Mouse (Mus musculus): ENCODE results near the gene Klhl20. TPM values are rescaled to one million over a fixed set of nuclear protein-coding genes. Genes with fewer than 3 reads are reported as not detected.
"Not testable (repeated sequence)": the region's sequence is repeated elsewhere in the genome, so short reads cannot be mapped to it uniquely, and the experiment has no call there.

Gene Klhl20
- 10 to 100 TPM; 13.7 to 17.8 TPM for total RNA-seq (2021)
- long read RNA-seq, experiment 1, full-length matches to known transcripts, result 2 of 5 reads
- long read RNA-seq, experiment 1, partial matches to known transcripts, result 3 of 5 reads
- long read RNA-seq, experiment 1, other reads (novel, unspliced or antisense), result 0 of 5 reads
- long read RNA-seq, experiment 2, full-length matches to known transcripts, result 5 of 6 reads
- long read RNA-seq, experiment 2, partial matches to known transcripts, result 0 of 6 reads
- long read RNA-seq, experiment 2, other reads (novel, unspliced or antisense), result 1 of 6 reads

- DNase-seq, result peak; percentile 96
Observed at GRCm38 (mm10) chr1:161130726-161131664, at the start of gene Klhl20. Klhl20 (minus strand) TSS chr1:161131511.

DNA sequence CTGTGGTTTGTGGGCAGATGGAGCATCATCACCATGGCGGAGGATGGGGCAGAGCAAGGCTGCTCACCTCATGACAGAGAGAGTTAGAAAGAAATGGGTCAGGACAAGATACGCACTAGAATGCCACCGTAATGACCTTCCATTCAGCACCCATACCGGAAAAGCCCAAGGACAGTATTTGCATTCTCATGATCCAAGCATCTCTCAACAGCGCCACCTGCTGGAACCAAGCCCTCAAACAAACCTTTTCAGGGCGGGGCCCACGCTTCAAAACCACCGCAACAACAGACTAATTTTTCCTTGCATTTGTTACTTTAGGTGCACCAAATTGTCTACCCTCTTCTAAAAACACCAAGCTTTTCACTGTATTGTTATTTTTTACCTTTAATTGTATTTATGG, 49.4 kb upstream of the Klhl20 start:
- peak; percentile 57 for DNase-seq

DNA sequence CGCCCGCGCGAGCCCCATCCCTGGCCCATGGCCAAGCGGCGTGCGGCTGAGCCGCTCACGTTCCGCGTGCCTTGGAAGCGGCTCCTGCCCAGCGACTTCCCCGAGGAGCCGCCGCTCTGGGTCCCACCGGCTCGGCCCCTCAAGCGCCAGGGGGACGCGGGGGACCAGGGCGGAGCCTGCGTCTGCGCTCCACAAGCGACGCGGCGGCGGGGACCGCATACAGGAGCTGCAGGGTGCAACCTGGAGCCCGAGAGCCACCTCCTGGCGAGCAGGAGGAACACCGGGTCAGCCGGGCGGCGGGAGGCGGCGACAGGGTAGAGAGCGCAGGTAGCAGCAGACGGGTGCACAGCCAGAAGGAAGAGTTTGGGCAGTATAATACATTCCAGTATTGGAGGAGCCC, 39.3 kb upstream of the Klhl20 start:
- DNase-seq, result peak; percentile 87

DNA sequence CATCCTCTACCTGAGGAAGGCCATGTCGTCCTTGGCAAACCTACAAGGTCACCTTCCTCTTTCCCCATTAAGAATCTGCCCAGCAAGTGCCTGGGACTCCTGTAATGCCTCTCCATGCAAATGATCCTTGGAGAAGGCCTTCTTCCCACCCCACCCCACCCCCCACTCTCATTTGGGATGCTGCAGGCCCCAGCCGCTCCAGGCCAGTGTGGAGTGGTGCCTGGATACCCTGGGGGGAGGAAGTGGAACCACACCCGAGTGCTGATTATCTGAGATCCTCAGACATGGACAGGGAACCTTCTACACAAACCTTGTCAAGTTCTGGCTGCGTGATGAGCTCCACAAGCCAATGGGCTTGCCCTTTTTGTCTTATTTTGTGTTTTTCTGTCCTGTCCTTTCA, 29.0 kb upstream of the Klhl20 start:
- DNase-seq, result no peak

- no peak for DNase-seq
Observed at GRCm38 (mm10) chr1:161159214-161159613, 27.9 kb upstream of the Klhl20 start, which contains the start of gene Tex50. Tex50 (minus strand) TSS chr1:161159314.

DNA sequence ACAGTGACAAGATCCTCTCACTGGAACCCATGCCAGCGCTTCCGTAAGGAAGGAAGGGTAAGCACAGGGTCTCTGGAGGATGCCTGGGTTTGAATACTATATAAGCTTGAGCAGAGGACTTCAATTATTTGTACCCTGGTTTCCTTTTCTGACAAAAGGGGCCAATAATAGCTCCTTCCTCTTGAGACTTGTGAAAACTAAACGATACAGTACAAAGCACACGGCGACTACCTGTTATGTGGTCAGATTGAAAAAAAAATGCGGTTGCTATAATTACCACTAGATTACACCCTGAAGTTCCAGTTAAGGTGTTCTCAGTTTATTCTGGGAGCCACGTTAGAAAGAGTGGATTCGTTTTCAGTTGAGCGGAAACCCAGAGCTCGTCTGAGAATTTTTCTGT, 25.2 kb upstream of the Klhl20 start:
- no peak for DNase-seq

DNA sequence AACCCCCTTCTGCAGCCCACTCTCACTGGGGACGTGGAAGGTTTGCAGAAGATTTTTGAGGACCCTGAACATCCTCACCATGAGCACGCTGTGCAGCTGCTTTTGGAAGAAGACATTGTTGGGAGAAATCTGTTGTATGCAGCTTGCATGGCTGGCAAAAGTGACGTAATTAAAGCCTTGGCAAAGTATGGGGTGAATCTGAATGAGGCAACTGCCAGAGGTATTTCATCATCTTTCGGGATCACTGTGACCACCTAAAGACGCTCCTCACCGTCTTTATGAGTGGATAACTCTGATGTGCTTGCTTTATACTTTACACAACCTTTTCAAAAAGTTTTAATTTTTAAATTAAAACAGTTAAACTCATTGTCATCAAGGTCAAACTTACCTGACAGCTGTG, 19.8 kb upstream of the Klhl20 start:
- DNase-seq, result no peak

GRCm38 (mm10) chr1:161147888-161148287, 16.6 kb upstream of the Klhl20 start:
- no peak for DNase-seq

GRCm38 (mm10) chr1:161145611-161146010, 14.3 kb upstream of the Klhl20 start:
- DNase-seq, result not testable (repeated sequence)

GRCm38 (mm10) chr1:161143216-161143615, 11.9 kb upstream of the Klhl20 start:
- no peak for DNase-seq

- peak; percentile 78 for DNase-seq
Observed at GRCm38 (mm10) chr1:161142531-161143159, 11.3 kb upstream of the Klhl20 start, which contains the start of gene Ankrd45. Ankrd45 (plus strand) TSS chr1:161142691.

- no peak for DNase-seq
Observed at GRCm38 (mm10) chr1:161140026-161140762, 8.9 kb upstream of the Klhl20 start.

DNA sequence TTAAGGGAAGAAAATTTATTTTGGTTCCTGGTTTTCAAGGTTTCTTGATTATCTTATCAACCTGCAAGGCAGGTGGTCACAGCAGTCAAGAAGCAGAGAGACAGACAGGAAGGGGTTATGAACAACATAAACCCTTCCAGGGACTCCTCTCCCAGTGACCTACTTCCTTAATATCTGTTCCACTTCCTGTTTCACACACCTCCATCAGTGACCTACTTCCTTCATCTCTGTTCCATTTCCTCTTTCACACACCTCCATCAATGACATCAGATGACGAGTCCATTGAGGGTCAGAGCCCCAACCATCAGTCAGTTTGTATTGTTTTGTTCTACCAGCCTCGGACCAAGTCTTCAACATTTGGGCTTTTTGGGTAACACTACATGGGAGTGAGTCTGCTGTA, 8.2 kb upstream of the Klhl20 start:
- DNase-seq, result no peak

DNA sequence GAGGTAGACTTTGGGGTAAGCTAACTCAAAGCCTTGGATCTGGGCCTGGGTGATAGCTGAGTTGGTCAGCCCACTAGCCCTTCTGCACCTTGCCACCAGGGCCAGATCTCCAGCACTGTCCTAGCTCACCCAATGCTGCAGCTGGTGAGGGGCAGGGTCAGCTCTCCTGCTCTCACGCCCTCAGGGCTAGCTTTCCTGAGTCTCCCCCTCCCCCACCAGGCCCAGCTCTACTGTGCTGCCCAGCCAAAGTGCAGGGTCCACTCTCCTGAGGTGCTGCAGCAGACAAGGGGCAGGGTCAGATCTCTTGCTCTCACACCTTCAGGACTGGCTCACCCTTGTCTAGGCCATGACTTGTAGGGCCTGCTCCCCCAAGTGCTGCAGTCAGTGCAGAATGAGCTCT, 4.8 kb downstream of the Klhl20 start:
- DNase-seq, result no peak

DNA sequence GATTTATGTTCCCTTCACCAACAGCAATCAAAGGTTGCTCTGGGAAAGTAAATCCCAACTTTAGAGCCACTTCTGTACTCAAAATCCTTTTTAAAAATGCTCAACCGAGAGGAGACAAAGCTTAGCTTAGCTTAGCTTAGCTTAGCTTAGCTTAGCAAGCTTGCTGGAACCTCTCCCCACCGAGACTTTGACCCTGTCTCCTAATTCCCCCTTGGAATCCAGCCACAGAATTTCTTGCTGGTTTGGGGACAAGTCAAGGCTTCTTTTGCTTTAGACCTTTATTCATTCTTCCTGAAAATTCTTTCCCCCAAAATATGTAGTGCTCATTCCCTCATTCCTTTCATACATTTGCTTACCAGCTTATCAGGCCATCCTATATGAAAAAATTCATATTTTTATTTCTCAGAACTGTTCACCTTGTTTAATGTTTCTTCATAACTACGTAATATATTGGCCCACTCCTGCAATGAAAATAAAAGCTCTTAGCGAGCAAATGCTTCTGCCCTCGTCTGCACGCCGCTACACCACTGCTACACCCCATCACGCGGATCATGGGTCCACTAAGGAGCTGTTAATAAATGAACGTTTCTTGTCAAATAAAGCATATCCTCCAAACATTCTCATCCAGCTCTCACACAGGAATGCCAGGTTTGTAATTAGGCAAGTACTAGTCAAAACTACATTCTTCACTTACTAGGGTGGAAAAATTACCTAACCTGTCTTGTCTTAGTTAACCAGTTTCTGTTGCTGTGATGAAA, 8.5 kb downstream of the Klhl20 start:
- DNase-seq, result no peak

GRCm38 (mm10) chr1:161114591-161114990, 16.7 kb downstream of the Klhl20 start:
- no peak for DNase-seq

DNA sequence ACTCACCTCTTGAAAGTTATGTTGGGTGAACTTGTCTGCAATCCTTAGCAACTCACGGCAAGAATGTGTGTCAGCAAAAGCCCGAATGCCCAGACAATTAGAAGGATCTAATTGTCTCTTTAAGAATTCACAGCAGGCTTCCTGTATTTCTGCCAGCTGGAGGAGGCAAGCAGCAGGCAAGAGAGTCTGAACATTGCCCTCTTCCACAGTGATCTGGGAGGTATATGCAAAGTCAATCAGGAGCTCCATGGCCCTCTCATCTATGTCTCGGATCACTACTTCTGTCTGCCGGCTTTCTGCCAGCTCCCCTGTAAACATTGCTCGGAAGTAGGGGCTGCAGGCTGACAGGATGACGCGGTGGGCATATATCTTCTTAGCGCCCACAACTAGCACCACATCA, 22.1 kb downstream of the Klhl20 start:
- DNase-seq, result no peak

DNA sequence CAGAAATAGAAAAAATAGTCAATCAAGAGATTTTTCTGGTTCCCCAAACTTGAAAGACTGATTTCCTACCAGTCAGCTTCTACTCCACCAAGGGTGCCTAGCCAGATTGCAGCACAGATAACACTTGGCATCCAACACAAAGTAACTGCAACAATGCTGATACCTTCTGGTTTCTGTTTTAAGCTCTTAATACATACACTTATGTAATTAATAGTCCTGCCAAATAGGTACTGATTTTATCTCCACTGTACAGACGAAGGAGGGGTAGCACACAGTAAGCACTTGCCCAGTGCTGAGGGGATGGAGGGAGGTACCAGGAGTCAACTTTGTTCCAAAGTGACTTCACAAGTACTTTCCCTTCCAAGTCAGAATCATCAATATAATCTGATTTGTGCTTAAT, 27.5 kb downstream of the Klhl20 start:
- DNase-seq, result no peak

GRCm38 (mm10) chr1:161099721-161100405, 31.4 kb downstream of the Klhl20 start:
- DNase-seq, result no peak

DNA sequence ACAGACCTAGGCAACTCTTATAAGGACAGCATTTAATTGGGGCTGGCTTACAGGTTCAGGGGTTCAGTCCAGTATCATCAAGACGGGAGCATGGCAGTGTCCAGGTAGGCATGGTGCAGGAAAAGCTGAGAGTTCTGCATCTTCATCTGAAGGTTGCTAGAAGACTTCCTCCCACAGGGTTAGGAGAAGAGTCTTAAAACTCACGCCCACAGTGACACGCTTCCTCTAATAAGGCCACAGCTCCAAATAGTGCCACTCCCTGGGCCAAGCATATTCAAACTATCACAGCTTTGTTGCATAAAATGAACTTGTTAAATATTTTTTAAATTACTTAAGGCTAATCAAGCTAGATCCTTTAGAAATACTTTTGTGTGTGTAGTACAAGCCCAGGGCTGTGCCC, 54.1 kb downstream of the Klhl20 start:
- DNase-seq, result no peak

- DNase-seq, result peak; percentile 20
Observed at GRCm38 (mm10) chr1:161076238-161076637, 55.1 kb downstream of the Klhl20 start.

Measured in adrenal gland, postnatal 10 days (tissue).